Mouse (Mus musculus): ENCODE measurements around the gene M1ap.

The M1ap gene

GRCm38 (mm10) chr6:82946651-82947050, at the start of gene M1ap:
TSS of gene M1ap (plus strand) at chr6:82946902.
- DNase-seq, result no peak

GRCm38 (mm10) chr6:82897311-82897710, 49.4 kb upstream of the M1ap start:
- no peak for DNase-seq

DNA sequence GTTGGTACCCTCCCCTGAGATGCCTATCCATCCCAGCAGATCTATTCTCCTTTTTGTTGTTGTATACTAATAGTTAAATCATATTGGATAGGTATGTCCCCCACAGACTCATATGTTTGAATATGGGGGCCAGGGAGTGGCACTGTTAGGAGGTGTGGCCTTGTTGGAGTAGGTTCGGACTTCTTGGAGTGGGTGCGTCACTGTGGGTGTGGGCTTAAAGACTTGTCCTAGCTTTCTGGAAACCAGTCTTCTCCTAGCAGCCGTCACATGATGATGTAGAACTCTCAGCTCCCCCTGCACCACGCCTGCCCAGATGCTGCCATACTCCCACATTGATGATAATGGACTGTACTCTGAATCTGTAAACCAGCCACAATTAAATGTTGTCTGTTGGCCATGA, 48.5 kb upstream of the M1ap start:
- no peak for DNase-seq

DNA sequence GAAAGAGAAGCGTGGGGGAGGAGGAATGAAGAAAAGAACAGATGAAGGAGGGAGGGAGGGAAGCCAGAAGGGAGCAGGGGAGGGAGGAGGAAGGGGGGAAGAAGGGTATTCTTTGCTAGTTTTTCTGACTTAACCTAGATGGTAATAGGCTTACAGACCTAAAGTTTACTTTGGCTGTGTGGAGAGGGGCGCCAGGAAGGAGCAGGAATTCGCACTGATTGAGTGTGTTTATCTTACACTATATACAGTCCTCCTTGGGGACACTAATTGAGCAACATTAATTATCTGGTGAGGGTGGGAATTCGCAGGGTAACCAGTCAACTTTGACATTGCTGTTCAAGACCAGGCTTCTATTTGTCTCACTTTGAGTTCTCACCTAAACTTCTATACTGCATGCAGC, 48.0 kb upstream of the M1ap start:
- no peak for DNase-seq

- DNase-seq, result no peak
Observed at GRCm38 (mm10) chr6:82902559-82902958, 44.1 kb upstream of the M1ap start.

DNA sequence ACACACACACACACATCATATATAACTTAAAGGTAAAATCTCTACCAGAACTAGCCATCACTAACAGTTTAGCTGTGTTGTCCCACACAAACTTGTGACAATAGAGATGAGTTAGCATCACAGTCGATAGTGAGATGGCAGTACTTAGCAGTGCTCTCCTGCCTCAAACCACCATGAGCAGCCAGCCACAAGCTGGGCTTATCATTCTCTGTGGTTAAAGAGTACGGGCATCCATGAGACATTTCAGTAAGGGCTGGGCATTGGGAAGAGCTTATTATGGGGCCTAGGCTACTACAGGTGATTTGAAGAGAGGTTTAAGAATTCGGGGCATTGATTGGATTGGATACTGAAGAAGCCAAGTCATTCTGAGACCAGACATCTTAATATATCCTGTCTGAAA, 39.7 kb upstream of the M1ap start:
- DNase-seq, result no peak

GRCm38 (mm10) chr6:82908034-82908433, 38.7 kb upstream of the M1ap start:
- no peak for DNase-seq

GRCm38 (mm10) chr6:82909136-82909855, 37.4 kb upstream of the M1ap start:
- DNase-seq, result peak in 1 of 2 experiments; percentile 25

DNA sequence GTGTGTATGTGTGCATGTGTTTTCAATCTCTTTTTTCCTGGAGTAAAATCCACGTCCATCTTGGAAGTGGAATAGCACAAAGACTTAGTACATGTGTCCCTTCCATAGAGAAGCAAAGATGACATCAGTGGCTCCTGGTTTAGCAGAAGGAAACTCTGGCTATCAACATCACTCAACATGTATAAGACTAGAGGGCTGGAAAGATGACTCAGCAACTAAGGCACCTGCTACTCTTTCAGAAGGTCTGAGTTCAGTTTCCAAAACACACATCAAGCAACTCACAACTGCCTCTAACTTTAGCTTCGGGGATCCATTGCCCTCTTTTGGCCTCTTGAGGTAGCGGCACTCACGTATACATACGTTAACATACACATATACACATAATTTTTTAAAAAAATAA, 35.4 kb upstream of the M1ap start:
- DNase-seq, result no peak

DNA sequence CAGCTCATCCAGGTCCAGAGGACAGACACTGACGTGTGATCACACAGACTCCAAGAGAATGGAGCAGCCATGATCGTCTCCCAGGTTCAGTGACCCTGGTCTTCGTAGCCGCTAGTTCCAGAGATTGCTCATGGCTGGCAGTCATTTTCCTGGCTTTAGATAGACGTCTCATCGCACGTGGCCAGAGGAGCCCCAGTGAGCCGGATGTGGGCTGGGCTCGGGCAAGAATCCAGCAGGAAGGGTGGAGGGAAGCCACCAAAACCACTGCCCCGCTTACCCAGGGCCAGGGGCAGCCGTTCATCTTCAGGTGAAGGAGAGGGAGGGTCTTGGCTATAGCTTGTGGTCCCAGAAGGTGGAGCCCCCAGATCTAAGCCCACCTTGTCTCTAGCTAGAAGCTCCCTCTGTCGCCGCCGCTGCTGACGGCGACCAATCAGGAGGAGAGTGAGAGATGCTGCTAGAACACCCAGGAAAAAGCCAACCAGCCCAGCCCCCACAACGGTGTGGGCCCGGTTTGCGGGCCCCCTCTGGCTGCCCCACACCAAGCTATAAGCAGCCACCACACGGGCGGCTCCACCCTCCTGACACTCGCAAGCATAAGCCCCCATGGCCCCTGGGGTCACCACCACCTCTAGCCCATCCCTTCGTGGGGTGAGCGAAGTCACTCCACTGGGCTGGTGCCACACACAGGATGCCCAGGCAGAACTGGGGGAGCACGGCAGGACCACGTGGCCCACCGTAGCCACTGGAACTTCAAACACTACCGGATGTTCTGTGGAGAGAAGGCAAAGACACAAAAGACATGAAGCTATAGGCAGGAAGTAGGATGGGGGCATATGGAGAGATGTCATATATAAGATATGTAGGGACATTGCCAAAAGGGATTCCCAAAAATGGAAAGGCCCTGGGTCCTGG, 33.1 kb upstream of the M1ap start:
- peak in 1 of 2 experiments; percentile 22 for DNase-seq

DNA sequence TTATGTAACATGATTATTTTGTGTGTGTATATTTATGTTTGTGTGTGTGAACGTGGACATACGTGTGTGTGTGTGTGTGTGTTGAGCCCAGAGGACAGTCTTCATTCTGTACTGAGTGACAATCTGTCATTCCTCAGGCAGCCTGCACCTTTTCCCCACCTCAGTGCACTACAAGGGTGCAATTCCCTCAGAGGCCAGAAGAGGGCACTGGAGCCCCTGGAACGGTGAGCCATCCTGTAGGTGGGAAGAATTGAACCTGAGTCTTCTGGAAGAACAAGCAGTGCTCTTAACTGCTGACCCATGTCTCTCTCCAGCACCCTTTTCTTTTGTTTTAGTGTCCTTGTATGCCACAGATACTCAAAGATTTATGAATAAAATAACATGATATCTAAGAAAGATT, 30.8 kb upstream of the M1ap start:
- DNase-seq, result peak; percentile 34 to 79

DNA sequence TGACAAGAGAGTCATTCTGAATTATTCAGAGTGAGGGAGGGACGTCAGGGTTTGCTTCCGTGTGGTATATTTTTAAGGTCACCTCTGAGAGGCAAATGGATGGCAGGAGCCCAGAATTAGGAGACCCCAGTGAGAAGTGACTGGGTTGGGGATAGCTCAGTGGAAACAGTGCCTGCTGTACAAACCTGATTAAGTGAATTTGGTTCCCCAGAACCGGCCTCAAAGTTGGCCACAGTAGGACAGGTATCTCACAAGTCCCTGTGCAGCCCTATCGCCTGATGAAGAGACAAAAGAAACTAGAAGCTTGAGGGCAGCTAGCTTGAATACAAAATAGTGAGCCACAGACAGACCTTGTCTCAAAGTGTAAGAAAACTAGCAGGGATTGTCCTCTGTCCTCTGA, 30.2 kb upstream of the M1ap start:
- no peak for DNase-seq

GRCm38 (mm10) chr6:82917076-82917777, 29.5 kb upstream of the M1ap start:
- DNase-seq, result no peak

DNA sequence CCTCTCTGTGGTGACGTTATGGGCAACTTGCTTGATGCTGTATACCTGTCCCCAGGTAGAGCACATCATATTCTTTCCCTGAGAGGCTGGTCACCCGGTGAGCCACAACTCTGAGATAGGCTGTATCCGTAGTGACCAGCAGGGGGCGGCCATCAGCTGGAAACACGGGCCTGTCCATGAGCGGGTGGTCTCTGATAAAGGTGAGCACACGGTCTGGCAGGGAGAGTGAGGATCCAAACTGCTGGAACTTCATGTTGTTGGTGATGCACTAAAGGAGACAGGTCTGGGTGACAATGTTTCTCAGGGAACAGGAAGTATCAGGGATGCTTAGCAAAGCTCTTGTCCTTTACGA, 28.9 kb upstream of the M1ap start:
- peak; percentile 11 to 73 for DNase-seq

- no peak for DNase-seq
Observed at GRCm38 (mm10) chr6:82918371-82918770, 28.3 kb upstream of the M1ap start.

- no peak for DNase-seq
Observed at GRCm38 (mm10) chr6:82919520-82919919, 27.2 kb upstream of the M1ap start.

DNA sequence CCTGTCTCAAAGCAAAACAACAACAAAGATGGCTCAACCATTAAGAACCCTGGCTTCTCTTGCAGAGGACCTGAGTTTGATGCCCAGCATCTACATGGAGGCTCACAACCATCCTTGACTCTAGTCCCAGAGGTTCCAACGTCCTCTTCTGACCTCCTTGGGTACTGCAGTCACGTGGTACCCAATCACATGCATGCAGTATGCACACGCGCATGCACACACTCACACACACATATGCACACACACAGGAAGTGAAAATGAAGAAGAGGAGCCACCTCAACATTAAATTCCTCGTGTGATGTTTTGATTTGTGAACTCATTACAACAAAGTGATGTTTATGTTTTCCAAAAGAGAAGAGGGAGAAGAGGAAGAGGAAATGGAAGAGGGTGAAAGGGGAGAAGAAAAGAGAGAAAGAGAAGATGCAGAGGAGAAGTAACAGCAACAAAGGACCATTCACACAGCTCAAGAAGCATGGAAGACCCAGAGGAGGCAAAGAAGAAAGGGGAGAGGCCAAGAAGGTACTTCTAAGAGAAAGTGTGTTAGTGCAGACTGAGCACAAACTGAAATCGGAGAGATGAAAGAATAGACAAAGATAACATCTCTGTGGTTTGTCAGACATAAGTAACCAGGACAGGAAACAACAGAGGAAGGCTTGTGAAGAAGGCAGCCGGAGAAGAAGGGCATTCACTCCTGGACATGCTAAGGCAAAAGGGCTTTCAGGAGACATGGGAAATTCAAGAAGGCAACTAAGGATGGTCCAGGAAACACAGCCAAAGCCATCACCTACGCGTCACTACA, 25.1 kb upstream of the M1ap start:
- no peak for DNase-seq

DNA sequence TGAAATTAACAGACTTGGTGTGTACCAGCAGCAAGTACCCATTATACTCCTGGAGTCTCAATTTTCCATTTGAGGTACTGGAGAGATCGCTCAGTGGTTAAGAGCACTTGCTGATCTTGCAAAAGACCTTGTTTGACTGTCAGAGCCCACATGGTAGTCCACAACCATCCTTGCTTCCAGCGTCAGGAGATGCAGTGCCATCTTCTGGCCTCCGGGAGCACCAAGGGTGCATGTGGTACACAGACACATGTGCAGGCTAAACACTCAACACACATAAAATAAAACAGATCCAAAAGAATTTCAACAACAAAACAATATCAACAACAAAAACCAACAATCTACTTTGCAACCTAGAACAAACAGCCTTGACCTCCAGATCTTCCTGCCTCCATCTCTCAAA, 21.7 kb upstream of the M1ap start:
- DNase-seq, result no peak

DNA sequence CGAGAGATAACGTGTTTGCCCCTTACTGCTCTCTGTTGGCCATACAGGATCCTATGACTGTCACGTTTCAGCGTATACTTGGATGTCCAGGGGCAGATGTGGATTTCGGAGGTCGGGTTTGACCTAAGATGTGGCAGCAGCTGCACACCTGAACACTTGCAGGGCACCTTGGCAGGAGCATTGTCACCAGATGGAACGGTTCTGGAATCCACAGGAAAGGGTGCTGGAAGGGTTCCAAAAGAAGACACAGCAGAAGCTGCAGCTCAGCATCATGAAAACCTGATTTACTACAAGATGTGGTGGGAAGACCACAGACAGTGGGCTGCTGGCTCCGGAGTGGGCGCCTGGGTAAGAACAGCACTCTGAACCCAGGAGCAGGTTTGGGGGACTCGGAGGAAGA, 20.6 kb upstream of the M1ap start:
- no peak for DNase-seq

- DNase-seq, result no peak
Observed at GRCm38 (mm10) chr6:82926528-82926927, 20.2 kb upstream of the M1ap start.

- DNase-seq, result no peak
Observed at GRCm38 (mm10) chr6:82927617-82928016, 19.1 kb upstream of the M1ap start.

DNA sequence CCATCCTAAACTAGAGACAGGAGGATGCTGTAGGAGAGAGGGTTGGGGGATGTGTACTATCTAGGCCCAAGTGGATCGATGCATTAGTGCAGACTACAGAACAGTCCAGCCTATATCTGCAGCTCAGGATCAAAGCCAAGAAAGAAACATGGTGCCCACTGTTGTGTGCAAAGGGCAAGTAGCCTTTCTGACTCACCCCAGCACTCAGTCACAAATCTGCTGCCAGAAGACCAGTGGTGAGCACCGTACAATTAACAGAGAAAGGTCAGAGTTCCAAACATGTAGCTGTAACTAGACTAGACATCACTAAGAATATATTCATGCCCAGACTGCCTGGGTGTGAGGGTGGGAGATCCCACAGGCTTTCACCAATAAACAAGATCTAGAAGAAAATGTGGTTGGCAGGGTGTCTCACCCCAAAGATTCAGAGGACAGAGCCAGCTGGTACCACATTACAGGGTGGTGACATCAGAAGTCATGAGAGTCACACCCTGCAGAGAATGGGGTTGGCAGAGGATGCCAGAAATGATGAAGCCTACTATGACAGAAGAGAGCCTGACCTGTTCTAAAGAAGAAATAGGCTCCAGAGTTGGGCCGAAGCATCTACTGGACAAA, 12.0 kb upstream of the M1ap start:
- DNase-seq, result no peak
